Mouse (Mus musculus) bone marrow macrophage, adult 2 months (primary cell): ENCODE results near the gene Tmem101.

Experiments used
- CTCF ChIP-seq: IDR thresholded peaks from 2 replicates; pipeline ENCODE4 v1.5.1; 2012; ENCODE audit warnings: low read depth, mild to moderate bottlenecking, low read length, moderate library complexity
- POLR2A ChIP-seq: IDR thresholded peaks from 2 replicates; pipeline ENCODE4 v1.6.1; 2012; ENCODE audit warnings: mild to moderate bottlenecking, low read depth, low read length, borderline replicate concordance

- TF ChIP-seq CTCF: no peak
- TF ChIP-seq POLR2A: no peak
These were observed 38.8 kb downstream of the Tmem101 start for GRCm38 (mm10) chr11:102117386-102117785.
